Mouse (Mus musculus) embryo, embryonic 11 days (tissue): ENCODE measurements at regions not wholly inside any gene's neighbourhood (a gene's known extent, or its start where the extent isn't known, plus 50 kb on each side); places are given as distances from the start of the nearest gene placed in this dataset.
A peak's percentile ranks its signal among the peaks of the same experiment; 100 is the strongest.

Source experiments
- DNase-seq: peaks from one replicate; pipeline ENCODE4 v3.0.0-alpha.2; 2015

GRCm38 (mm10) chr3:155485487-155485886 lies 392.3 kb downstream of the Lrriq3 start:
- DNase-seq = no peak

- DNase-seq = no peak
Measured at GRCm38 (mm10) chr3:155487877-155488537, 394.8 kb downstream of the Lrriq3 start.

GRCm38 (mm10) chr3:155490670-155491069 lies 397.4 kb downstream of the Lrriq3 start:
- no peak for DNase-seq

- DNase-seq = no peak
Measured at GRCm38 (mm10) chr3:155510161-155510857, 417.1 kb downstream of the Lrriq3 start.

GRCm38 (mm10) chr3:155513885-155514284 lies 420.7 kb downstream of the Lrriq3 start:
- DNase-seq = no peak

- DNase-seq = no peak
Measured at GRCm38 (mm10) chr3:155529312-155529711, 436.1 kb downstream of the Lrriq3 start.

GRCm38 (mm10) chr3:155530811-155531210 lies 437.6 kb downstream of the Lrriq3 start:
- DNase-seq = peak; percentile 7

GRCm38 (mm10) chr3:155532075-155532474 lies 438.8 kb downstream of the Lrriq3 start:
- DNase-seq = no peak

GRCm38 (mm10) chr3:155548204-155548603 lies 455.0 kb downstream of the Lrriq3 start:
- DNase-seq = no peak

GRCm38 (mm10) chr3:155577111-155577510 lies 483.9 kb downstream of the Lrriq3 start:
- peak; percentile 16 for DNase-seq

- DNase-seq = no peak
Measured at GRCm38 (mm10) chr3:155604001-155604400, 510.8 kb downstream of the Lrriq3 start.
